Mouse (Mus musculus): Measurements from ENCODE around the gene Ttc7b.

GRCm38 (mm10) chr12:100279898-100280297 lies 240.7 kb downstream of the Ttc7b start:
- TF ChIP-seq CTCF (IDR thresholded peaks at IDR 0.05; ENCODE audit: control insufficient read depth, insufficient read depth, insufficient replicate concordance, low read depth, low read length) (no peak), POLR2A (IDR thresholded peaks at IDR 0.05; ENCODE audit: control insufficient read depth, low read depth, low read length) (no peak)
